Mouse (Mus musculus): ENCODE data around the gene Dock4. TPM values are rescaled to one million over a fixed set of nuclear protein-coding genes. Genes with fewer than 3 reads are reported as not detected.
A peak's percentile ranks its signal among the peaks of the same experiment; 100 is the strongest.
"Not testable (repeated sequence)": the region's sequence is repeated elsewhere in the genome, so short reads cannot be mapped to it uniquely, and the experiment has no call there.

Dock4 gene
- total and polyA plus RNA-seq, 3 experiments: 0.26 to 0.67 (median 0.38) TPM

DNA sequence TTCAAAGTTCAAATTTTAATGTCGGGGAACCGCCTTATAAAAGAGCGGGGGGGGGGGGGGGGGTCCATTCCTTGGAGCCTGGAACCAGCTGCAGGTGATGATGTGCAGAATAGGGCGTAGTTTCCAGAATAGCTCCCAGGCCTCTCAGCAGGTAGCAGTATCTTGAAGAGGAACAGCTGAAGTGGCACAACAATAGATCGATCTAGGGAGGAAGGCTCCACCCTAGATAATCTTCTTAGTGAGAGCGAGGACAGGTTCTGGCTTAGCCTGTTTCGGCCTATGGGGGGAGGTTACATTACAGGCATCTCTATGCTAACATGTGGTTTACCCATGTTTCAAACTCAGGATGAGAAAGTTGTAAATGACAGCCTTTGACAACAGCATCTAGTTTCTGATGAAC lies 411.7 kb downstream of the Dock4 start:
- Histone ChIP-seq H3K79me2 (replicated peaks; ENCODE audit: control insufficient read depth, extremely low read depth, insufficient read depth, poor library complexity, severe bottlenecking) (no peaks in the 10 kb centered on the region), H3K4me3 (replicated peaks in 1 of 3; ENCODE audit: low read depth in 2 of 3, low read length in 2 of 3, poor library complexity in 1 of 3) (no peak overlapping the region), H3K27ac (ENCODE audit: insufficient read depth, low read depth) (no peak overlapping the region), H3K4me2 (ENCODE audit: insufficient read depth, low read depth, poor library complexity, severe bottlenecking) (no peak overlapping the region), H3K4me1 (ENCODE audit: control insufficient read depth in 1 of 2, insufficient read depth in 2 of 2) (no peaks in the 10 kb centered on the region), H3K27me3 (replicated peaks) (no peaks in the 10 kb centered on the region), H3K9ac (ENCODE audit: insufficient read depth, low read depth) (no peak overlapping the region), H3K9me3 (replicated peaks; ENCODE audit: low read length) (peaks cover 11% of the 10 kb centered on the region), H3K36me3 (replicated peaks in 1 of 2; ENCODE audit: control insufficient read depth in 1 of 2, insufficient read depth in 1 of 2, low read length in 1 of 2) (no peaks in the 10 kb centered on the region)
- DNase-seq (ENCODE audit: extremely low read depth): no peak
- in situ Hi-C loops (cut with MboI; ENCODE audit: low pct_ligation_motif_present, low pct_unique_long_range_greater_than_20kb, low sequenced_read_pairs) (no loop called here), dilution Hi-C loops (cut with MboI; ENCODE audit: extremely low pct_ligation_motif_present, extremely low pct_unique_long_range_greater_than_20kb, low sequenced_read_pairs) (no loop called here)
- TF ChIP-seq SMC3 (IDR thresholded peaks at IDR 0.05; ENCODE audit: low read depth, low read length): no peak
- TF ChIP-seq MAFK (IDR thresholded peaks at IDR 0.05; ENCODE audit: insufficient replicate concordance, low read length): no peak
- no peak for TF ChIP-seq RAD21 (IDR thresholded peaks at IDR 0.05; ENCODE audit: low read depth, low read length)
- TF ChIP-seq JUN (IDR thresholded peaks at IDR 0.05; ENCODE audit: insufficient read depth, low read depth, low read length): no peak
- TF ChIP-seq POLR2A (IDR thresholded peaks at IDR 0.05; ENCODE audit: low read depth, low read length): no peak
- no peak for TF ChIP-seq ZMIZ1 (IDR thresholded peaks at IDR 0.05; ENCODE audit: low read depth, low read length)
- TF ChIP-seq E2F4 (IDR thresholded peaks at IDR 0.05; ENCODE audit: insufficient replicate concordance, low read depth, low read length): no peak
- no peak for TF ChIP-seq MAZ (IDR thresholded peaks at IDR 0.05; ENCODE audit: low read depth, low read length)
- no peak for TF ChIP-seq PAX5 (IDR thresholded peaks at IDR 0.05; ENCODE audit: low read length)
- no peak for TF ChIP-seq UBTF (IDR thresholded peaks at IDR 0.05; ENCODE audit: low read depth, low read length)

DNA sequence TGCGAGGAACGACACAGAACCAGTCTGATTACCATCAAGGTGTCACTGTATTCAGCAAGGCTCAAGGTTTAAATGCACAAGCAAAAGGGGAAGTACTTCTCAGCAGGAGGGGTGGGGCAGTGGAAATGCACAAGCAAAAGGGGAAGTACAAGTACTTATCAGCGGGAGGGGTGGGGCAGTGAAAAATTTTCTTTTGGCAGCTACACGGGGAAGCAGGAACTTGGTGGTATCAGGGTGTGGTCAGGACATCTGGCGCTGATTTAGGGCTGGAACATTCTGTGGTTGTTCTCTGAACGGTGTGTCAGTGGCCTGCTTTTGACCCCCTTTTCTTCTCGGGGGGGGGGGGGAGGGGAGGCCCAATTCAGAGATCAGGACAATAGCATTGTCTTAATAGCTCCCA lies 413.0 kb downstream of the Dock4 start:
- dilution Hi-C loops (cut with MboI; ENCODE audit: extremely low pct_ligation_motif_present, extremely low pct_unique_long_range_greater_than_20kb, low sequenced_read_pairs); H3K27me3 ChIP-seq (replicated peaks); DNase-seq (ENCODE audit: extremely low read depth); H3K36me3 ChIP-seq (replicated peaks in 1 of 2; ENCODE audit: control insufficient read depth in 1 of 2, insufficient read depth in 1 of 2, low read length in 1 of 2); H3K4me3 ChIP-seq (replicated peaks in 1 of 3; ENCODE audit: low read depth in 2 of 3, low read length in 2 of 3, poor library complexity in 1 of 3); in situ Hi-C loops (cut with MboI; ENCODE audit: low pct_ligation_motif_present, low pct_unique_long_range_greater_than_20kb, low sequenced_read_pairs); H3K79me2 ChIP-seq (replicated peaks; ENCODE audit: control insufficient read depth, extremely low read depth, insufficient read depth, poor library complexity, severe bottlenecking); H3K9ac ChIP-seq (ENCODE audit: insufficient read depth, low read depth); H3K27ac ChIP-seq (ENCODE audit: insufficient read depth, low read depth); H3K4me1 ChIP-seq (ENCODE audit: control insufficient read depth in 1 of 2, insufficient read depth in 2 of 2); H3K4me2 ChIP-seq (ENCODE audit: insufficient read depth, low read depth, poor library complexity, severe bottlenecking): not testable (repeated sequence)
- peaks cover 11% of the 10 kb centered on the region for H3K9me3 ChIP-seq (replicated peaks; ENCODE audit: low read length)

DNA sequence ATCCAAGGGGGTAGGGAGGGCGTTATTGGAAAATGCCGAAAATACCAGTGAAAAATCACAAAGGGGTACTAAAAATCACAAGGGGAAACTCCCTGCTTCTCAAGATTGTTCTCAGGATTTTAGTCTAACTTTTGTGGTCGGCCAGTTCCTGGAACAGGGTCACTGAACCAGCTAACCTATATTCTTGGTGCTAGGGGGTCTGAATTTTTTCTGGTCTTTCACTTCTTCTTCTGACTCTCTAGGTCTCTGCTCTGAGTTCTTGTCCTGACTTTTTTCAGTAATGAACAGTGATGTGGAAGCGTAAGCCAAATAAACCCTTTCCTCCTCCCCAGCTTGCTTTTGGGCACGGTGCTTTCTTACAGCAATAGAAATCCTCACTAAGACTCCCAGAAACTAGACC lies 424.6 kb downstream of the Dock4 start:
- Histone ChIP-seq H3K27ac (ENCODE audit: insufficient read depth, low read depth) (no peak overlapping the region), H3K79me2 (replicated peaks; ENCODE audit: control insufficient read depth, extremely low read depth, insufficient read depth, poor library complexity, severe bottlenecking) (no peaks in the 10 kb centered on the region), H3K9ac (ENCODE audit: insufficient read depth, low read depth) (no peak overlapping the region), H3K4me2 (ENCODE audit: insufficient read depth, low read depth, poor library complexity, severe bottlenecking) (no peak overlapping the region), H3K4me3 (replicated peaks in 1 of 3; ENCODE audit: low read depth in 2 of 3, low read length in 2 of 3, poor library complexity in 1 of 3) (no peak overlapping the region), H3K9me3 (replicated peaks; ENCODE audit: low read length) (peaks cover 27% of the 10 kb centered on the region), H3K36me3 (replicated peaks in 1 of 2; ENCODE audit: control insufficient read depth in 1 of 2, insufficient read depth in 1 of 2, low read length in 1 of 2) (no peaks in the 10 kb centered on the region), H3K27me3 (replicated peaks) (no peaks in the 10 kb centered on the region), H3K4me1 (ENCODE audit: control insufficient read depth in 1 of 2, insufficient read depth in 2 of 2) (peaks cover 0 to 3% of the 10 kb centered on the region in 2 experiments; a peak in 1 of 4 replicates)
- peak; percentile 69 for DNase-seq (ENCODE audit: extremely low read depth)
- dilution Hi-C loops (cut with MboI; ENCODE audit: extremely low pct_ligation_motif_present, extremely low pct_unique_long_range_greater_than_20kb, low sequenced_read_pairs) (no loop called here), in situ Hi-C loops (cut with MboI; ENCODE audit: low pct_ligation_motif_present, low pct_unique_long_range_greater_than_20kb, low sequenced_read_pairs) (no loop called here)
- TF ChIP-seq EP300 (IDR thresholded peaks at IDR 0.05; ENCODE audit: low read length) (peak; percentile 75), JUND (conservative IDR thresholded peaks at IDR 0.05; ENCODE audit: low read depth, low read length) (peak; percentile 20; the same call in 1 of the 2 replicates), ZNF384 (IDR thresholded peaks at IDR 0.05; ENCODE audit: low read depth, low read length) (peak; percentile 68), TBP (conservative IDR thresholded peaks at IDR 0.05; ENCODE audit: low read depth, low read length) (no peak)

Measured in CH12.LX (cell line).